Mouse (Mus musculus) heart, embryonic 14.5 days (tissue): Measurements from ENCODE around the gene Jun. TPM values are rescaled to one million over a fixed set of nuclear protein-coding genes. Genes with fewer than 3 reads are reported as not detected.

Experiments used
- ATAC-seq: fragments of 200-750 bp; cut with Nextera tagmentation; 2 replicates; pipeline ENCODE4 v1.8.0; 2017; ENCODE audit warnings: low read depth, moderate TSS enrichment; ENCODE audit not compliant: insufficient number of reproducible peaks, insufficient read depth, low FRiP score
- H3K27ac ChIP-seq, 2 experiments: fragments of 200-500 bp in 1 of 2; fragments of 300-500 bp in 1 of 2; sonication (generic) in 1 of 2; replicated peaks in 1 of 2; 2 replicates each; pipeline ENCODE4 v1.5.1; 2012 to 2014; ENCODE audit warnings: low read depth in 2 of 2, low read length in 2 of 2, control low read depth in 1 of 2, mild to moderate bottlenecking in 1 of 2, mixed read lengths in 1 of 2; ENCODE audit not compliant: control insufficient read depth in 1 of 2, insufficient read depth in 1 of 2
- H3K27me3 ChIP-seq: fragments of 300-500 bp; sonication (generic); 2 replicates; pipeline ENCODE4 v1.6.1; 2014; ENCODE audit warnings: mild to moderate bottlenecking, low read length, control low read depth; ENCODE audit not compliant: control insufficient read depth, insufficient read depth
- H3K36me3 ChIP-seq: fragments of 300-500 bp; sonication (generic); 2 replicates; pipeline ENCODE4 v1.6.1; 2014; ENCODE audit warnings: mild to moderate bottlenecking, control low read depth, low read length, mixed read lengths; ENCODE audit not compliant: control insufficient read depth, insufficient read depth
- H3K4me1 ChIP-seq, 2 experiments: fragments of 200-500 bp in 1 of 2; fragments of 300-500 bp in 1 of 2; sonication (generic) in 1 of 2; 2 replicates each; pipeline ENCODE4 v1.6.1; 2012 to 2014; ENCODE audit warnings: low read length in 2 of 2, control low read depth in 1 of 2, mixed read lengths in 1 of 2; ENCODE audit not compliant: control insufficient read depth in 2 of 2, insufficient read depth in 2 of 2
- H3K4me2 ChIP-seq: fragments of 300-500 bp; sonication (generic); 2 replicates; pipeline ENCODE4 v1.6.1; 2014; ENCODE audit warnings: mild to moderate bottlenecking, low read length
- H3K4me3 ChIP-seq, 2 experiments: fragments of 200-500 bp in 1 of 2; fragments of 300-500 bp in 1 of 2; sonication (generic) in 1 of 2; 2 replicates each; pipeline ENCODE4 v1.5.1; 2012 to 2014; ENCODE audit warnings: low read length in 2 of 2, mild to moderate bottlenecking in 2 of 2, control low read depth in 1 of 2, low read depth in 1 of 2, moderate library complexity in 1 of 2; ENCODE audit not compliant: control insufficient read depth in 1 of 2, insufficient read depth in 1 of 2
- H3K9ac ChIP-seq: fragments of 300-500 bp; sonication (generic); 2 replicates; pipeline ENCODE4 v1.6.1; 2014; ENCODE audit warnings: mild to moderate bottlenecking, low read length
- H3K9me3 ChIP-seq: fragments of 300-500 bp; sonication (generic); 2 replicates; pipeline ENCODE4 v1.6.1; 2016; ENCODE audit warnings: low read length, control low read depth; ENCODE audit not compliant: control insufficient read depth
- WGBS: fragments of 180-500 bp; shearing (Covaris S2); extraction: QIAGEN DNeasy Blood & Tissue Kit; methylation state at CpG from one replicate; pipeline ENCODE4 v1.1.7; 2014; 5-methylcytosine and 5-hydroxymethylcytosine counted together
- polyA plus RNA-seq: library from polyadenylated mRNA; unstranded; fragments of >200 nt; fragmentation: Nextera tagmentation; extraction: Ambion mirVana; gene quantifications from 2 replicates; pipeline ENCODE4 v1.2.1, GENCODE M21; 2014

Jun gene
- 35.6 and 39.3 TPM in 2 replicates for polyA plus RNA-seq

DNA sequence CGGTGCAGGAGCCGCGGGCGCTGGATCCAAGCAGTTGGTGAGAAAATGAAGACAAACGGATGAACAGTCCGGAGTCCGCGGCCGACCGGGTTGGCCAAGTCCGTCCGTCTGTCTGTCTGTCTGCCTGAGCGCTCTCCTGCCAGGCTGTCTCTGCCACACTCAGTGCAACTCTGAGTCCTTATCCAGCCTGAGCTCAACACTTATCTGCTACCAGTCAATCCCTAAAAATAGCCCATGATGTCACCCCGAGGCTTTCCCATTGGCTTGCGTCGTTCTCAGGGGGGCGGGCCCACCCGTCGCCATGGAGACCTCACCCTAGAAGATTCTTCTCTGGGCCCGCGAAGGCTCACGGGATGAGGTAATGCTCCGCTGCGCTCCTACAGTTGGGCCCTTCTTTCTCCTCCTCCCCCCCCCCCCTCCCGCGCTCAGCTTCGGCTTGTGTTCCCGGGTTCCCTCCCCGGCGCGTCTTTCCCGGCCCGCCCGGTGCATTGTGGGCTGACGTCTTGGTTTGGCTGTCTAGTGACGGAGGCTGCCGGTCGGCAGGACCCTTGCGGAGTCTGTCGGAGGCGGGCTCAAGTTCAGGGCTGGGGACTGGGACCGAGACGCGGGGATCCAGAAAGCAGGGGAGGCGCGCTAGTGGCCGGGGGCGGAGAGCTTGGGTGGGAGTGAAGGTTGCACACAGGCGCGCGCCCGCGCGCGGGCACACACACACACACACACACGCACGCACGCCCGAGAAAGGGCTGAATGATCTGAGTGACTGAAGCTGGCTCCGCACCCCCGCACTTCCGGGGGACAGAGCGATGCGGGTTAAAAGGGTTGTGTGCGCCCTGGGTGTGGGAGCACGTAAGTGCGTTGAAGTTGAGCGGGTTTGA is at the start of gene Jun:
Gene Jun, minus strand, starts transcription at position 198 of the 875 bp plus-strand sequence.
- ATAC-seq = peak; percentile 91
- Histone ChIP-seq H3K4me2 (peak within 1 kb of the TSS; percentile 89), H3K36me3 (peaks cover 16% of the 10 kb centered on the region; the same call in 1 of the 2 replicates), H3K9ac (peak within 1 kb of the TSS; percentile 99), H3K27ac (peak within 1 kb of the TSS; percentile 100), H3K4me3 (peak within 1 kb of the TSS; percentile 90 to 93), H3K4me1 (peaks cover 0 to 20% of the 10 kb centered on the region in 2 experiments; a peak in 2 of 4 replicates), H3K27me3 (no peaks in the 10 kb centered on the region), H3K9me3 (no peaks in the 10 kb centered on the region)
- WGBS = under 1% methylated on average over 68 of the region's 68 CpGs

GRCm38 (mm10) chr4:95101684-95102083 is 49.7 kb upstream of the Jun start:
- H3K9ac ChIP-seq = no peak overlapping the region
- H3K4me1 ChIP-seq = peaks cover 0 to 5% of the 10 kb centered on the region in 2 experiments; a peak in 2 of 4 replicates
- 89% methylated on average over 7 of the region's 7 CpGs for WGBS
- H3K27ac ChIP-seq = no peak overlapping the region
- 0 out of 2 replicates have a peak, but pooled peaks cover 7% of the 10 kb centered on the region for H3K9me3 ChIP-seq
- no peaks in the 10 kb centered on the region for H3K36me3 ChIP-seq
- H3K4me2 ChIP-seq = no peak overlapping the region
- H3K4me3 ChIP-seq = no peak overlapping the region
- no peak for ATAC-seq
- H3K27me3 ChIP-seq = no peaks in the 10 kb centered on the region

DNA sequence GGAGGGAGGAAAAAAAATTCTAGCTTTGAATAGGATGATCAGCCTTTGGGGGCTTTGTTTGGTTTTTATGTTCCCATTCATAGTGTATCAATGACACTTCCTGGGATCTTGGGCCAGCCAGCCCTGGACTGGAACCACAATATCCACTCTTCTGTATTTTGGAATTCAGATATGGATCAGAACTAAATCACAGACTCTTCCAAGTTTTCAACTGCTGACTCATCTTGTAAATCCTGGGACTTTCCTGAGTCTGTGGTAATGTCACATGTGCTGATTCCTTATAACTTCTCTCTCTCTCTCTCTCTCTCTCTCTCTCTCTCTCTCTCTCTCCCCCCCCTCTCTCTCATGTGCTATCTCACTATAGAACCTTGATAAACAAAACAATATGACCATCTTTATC is 48.7 kb upstream of the Jun start:
- peaks cover 0 to under 1% of the 10 kb centered on the region in 2 experiments; a peak in 1 of 4 replicates for H3K4me1 ChIP-seq
- 0 out of 2 replicates have a peak, but pooled peaks cover 7% of the 10 kb centered on the region for H3K9me3 ChIP-seq
- ATAC-seq = no peak
- H3K4me3 ChIP-seq = no peak overlapping the region
- no peak overlapping the region for H3K9ac ChIP-seq
- no peak overlapping the region for H3K27ac ChIP-seq
- H3K36me3 ChIP-seq = no peaks in the 10 kb centered on the region
- no peaks in the 10 kb centered on the region for H3K27me3 ChIP-seq
- H3K4me2 ChIP-seq = no peak overlapping the region

GRCm38 (mm10) chr4:95099373-95099772 is 47.4 kb upstream of the Jun start:
- no peak overlapping the region for H3K27ac ChIP-seq
- H3K4me1 ChIP-seq = no peaks in the 10 kb centered on the region
- ATAC-seq = no peak

DNA sequence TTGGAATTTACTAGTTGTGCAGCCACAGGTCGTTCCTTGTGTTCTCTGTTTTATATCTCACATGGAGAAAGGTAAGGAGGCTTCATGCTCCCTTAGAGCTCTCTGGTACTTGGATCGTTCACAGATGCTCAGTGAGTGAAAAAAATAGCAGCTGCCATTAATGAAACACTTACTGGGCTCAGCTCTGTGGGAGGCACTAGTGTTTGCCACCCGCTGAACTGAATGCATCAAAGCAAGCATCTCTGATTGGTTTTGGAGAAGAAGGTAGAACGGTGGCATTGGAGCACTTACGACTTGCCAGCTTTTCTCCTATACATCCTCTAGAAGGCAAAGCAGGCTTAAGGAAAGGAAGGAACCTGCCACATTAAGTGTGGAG is 46.7 kb upstream of the Jun start:
- WGBS = 69% methylated on average over 5 of the region's 5 CpGs
- no peak overlapping the region for H3K9ac ChIP-seq
- 0 out of 2 replicates have a peak, but pooled peaks cover 7% of the 10 kb centered on the region for H3K9me3 ChIP-seq
- no peaks in the 10 kb centered on the region for H3K36me3 ChIP-seq
- no peak overlapping the region for H3K4me3 ChIP-seq
- H3K27ac ChIP-seq = no peak overlapping the region
- no peaks in the 10 kb centered on the region for H3K27me3 ChIP-seq
- no peak overlapping the region for H3K4me2 ChIP-seq
- ATAC-seq = no peak
- H3K4me1 ChIP-seq = peaks cover 0 to 2% of the 10 kb centered on the region in 2 experiments; a peak in 1 of 4 replicates

More at GRCm38 (mm10) chr4:95099373-95099772, 47.4 kb upstream of the Jun start:
- H3K4me3 ChIP-seq = no peak overlapping the region
- no peaks in the 10 kb centered on the region for H3K36me3 ChIP-seq
- H3K9me3 ChIP-seq = 0 out of 2 replicates have a peak, but pooled peaks cover 7% of the 10 kb centered on the region
- 40% methylated on average over 7 of the region's 7 CpGs for WGBS
- no peak overlapping the region for H3K9ac ChIP-seq
- H3K4me2 ChIP-seq = no peak overlapping the region
- H3K27me3 ChIP-seq = no peaks in the 10 kb centered on the region

GRCm38 (mm10) chr4:95097942-95098721 is 46.1 kb upstream of the Jun start:
- Histone ChIP-seq H3K4me1 (peaks cover 0 to 6% of the 10 kb centered on the region in 2 experiments; a peak in 1 of 4 replicates), H3K9me3 (0 out of 2 replicates have a peak, but pooled peaks cover 7% of the 10 kb centered on the region), H3K9ac (no peak overlapping the region), H3K4me2 (no peak overlapping the region), H3K36me3 (no peaks in the 10 kb centered on the region), H3K27me3 (no peaks in the 10 kb centered on the region), H3K4me3 (no peak overlapping the region), H3K27ac (no peak overlapping the region)
- ATAC-seq = no peak
- 79% methylated on average over 10 of the region's 10 CpGs for WGBS

GRCm38 (mm10) chr4:95096731-95097130 is 44.7 kb upstream of the Jun start:
- Histone ChIP-seq H3K27ac (no peak overlapping the region), H3K27me3 (no peaks in the 10 kb centered on the region), H3K4me1 (peaks cover 0 to 6% of the 10 kb centered on the region in 2 experiments; a peak in 1 of 4 replicates), H3K36me3 (no peaks in the 10 kb centered on the region), H3K9me3 (0 out of 2 replicates have a peak, but pooled peaks cover 3% of the 10 kb centered on the region), H3K9ac (no peak overlapping the region), H3K4me3 (no peak overlapping the region), H3K4me2 (no peak overlapping the region)
- ATAC-seq = no peak
- WGBS = 48% methylated on average over 2 of the region's 2 CpGs
